Mouse (Mus musculus) liver, postnatal 0 days (tissue): ENCODE measurements at regions not wholly inside any gene's neighbourhood (a gene's known extent, or its start where the extent isn't known, plus 50 kb on each side); places are given as distances from the start of the nearest gene placed in this dataset.

Source experiments
- CTCF ChIP-seq: sonication (generic); IDR thresholded peaks from 2 replicates; pipeline ENCODE4 v1.5.1; 2016; ENCODE audit warnings: antibody characterized with exemption, low read depth
- EP300 ChIP-seq: IDR thresholded peaks from 2 replicates; pipeline ENCODE4 v1.6.1; 2016; ENCODE audit warnings: antibody characterized with exemption, low read depth, mild to moderate bottlenecking

DNA sequence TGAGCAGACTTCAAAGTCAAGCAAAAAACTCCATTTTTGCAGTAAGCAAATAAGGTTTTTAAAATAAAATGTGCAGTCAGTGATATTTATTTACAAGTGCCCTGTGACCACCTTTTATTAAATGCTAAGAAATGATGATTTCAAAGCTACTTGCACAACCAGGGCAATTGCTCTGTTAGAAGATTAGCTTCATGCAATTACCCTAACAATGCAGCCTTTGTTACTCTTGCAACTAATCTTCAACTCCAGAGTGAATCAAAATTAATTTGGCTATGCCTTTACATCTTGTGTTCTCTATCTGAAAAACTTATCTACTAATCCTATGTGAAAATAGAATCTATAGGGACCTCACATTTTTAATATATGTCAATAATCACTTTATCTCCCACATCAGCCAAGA, 160.3 kb upstream of the Gm6657 start:
- no peak for TF ChIP-seq EP300
- TF ChIP-seq CTCF, result no peak
